Mouse (Mus musculus) forebrain, embryonic 14.5 days (tissue): ENCODE results near the gene Slc39a5. TPM values are rescaled to one million over a fixed set of nuclear protein-coding genes. Genes with fewer than 3 reads are reported as not detected.

ENCODE experiments used
- microRNA-seq: library from miRNA; unstranded; fragments of <30 nt; microRNA quantifications from one replicate; pipeline ENCODE4, GENCODE M21; 2016
- polyA plus RNA-seq: library from polyadenylated mRNA; unstranded; fragments of >200 nt; fragmentation: Nextera tagmentation; extraction: Ambion mirVana; gene quantifications from 2 replicates; pipeline ENCODE4 v1.2.1, GENCODE M21; 2014

The Slc39a5 gene
- polyA plus RNA-seq, 1 experiment from 2014 or later, result not detected

Small RNA genes lying within 50 kb of the gene (microRNA-seq; reads per million reads assigned to microRNA genes)
- not detected for gene Gm25361
- gene Gm26308, result not detected
- gene Mir6914, result not detected
- gene Mir6915, result 1.1 reads per million

Other genes starting within 250 kb of the Slc39a5 start
- gene Rbms2, start 220.9 kb downstream of the Slc39a5 start, polyA plus RNA-seq, result 7.4 and 9.6 TPM in 2 replicates
- gene Gls2, start 206.8 kb downstream of the Slc39a5 start, polyA plus RNA-seq, result 0.32 and 0.95 TPM in 2 replicates
- gene Spryd4, start 189.4 kb downstream of the Slc39a5 start, polyA plus RNA-seq, result 22.8 and 23.8 TPM in 2 replicates
- 0.19 and 0.22 TPM in 2 replicates for gene Mip, start 175.4 kb downstream of the Slc39a5 start, polyA plus RNA-seq
- 27.2 and 28.3 TPM in 2 replicates for gene Timeless, start 169.2 kb downstream of the Slc39a5 start, polyA plus RNA-seq
- gene Apon, start 147.1 kb downstream of the Slc39a5 start, polyA plus RNA-seq, result 0.30 TPM in 1 of 2 replicates, not detected in the other
- not detected in 2 replicates for gene Apof, start 132.6 kb downstream of the Slc39a5 start, polyA plus RNA-seq
- 11.6 and 17.4 TPM in 2 replicates for gene Stat2, start 130.7 kb downstream of the Slc39a5 start, polyA plus RNA-seq
- not detected in 2 replicates for gene Il23a, start 102.5 kb downstream of the Slc39a5 start, polyA plus RNA-seq
- gene Pan2, start 97.9 kb downstream of the Slc39a5 start, polyA plus RNA-seq, result 21.4 and 23.2 TPM in 2 replicates
- 231 and 256 TPM in 2 replicates for gene Cnpy2, start 78.8 kb downstream of the Slc39a5 start, polyA plus RNA-seq
- gene Cs, start 63.5 kb downstream of the Slc39a5 start, polyA plus RNA-seq, result 234 and 243 TPM in 2 replicates
- gene Coq10a, start 32.2 kb downstream of the Slc39a5 start, polyA plus RNA-seq, result 22.8 and 26.9 TPM in 2 replicates
- 6.8 and 10.3 TPM in 2 replicates for gene Ankrd52, start 24.1 kb downstream of the Slc39a5 start, polyA plus RNA-seq
- 147 and 180 TPM in 2 replicates for gene Nabp2, start 10.3 kb upstream of the Slc39a5 start, polyA plus RNA-seq
- 94.2 and 107 TPM in 2 replicates for gene Rnf41, start 10.4 kb upstream of the Slc39a5 start, polyA plus RNA-seq
- gene Smarcc2, start 58.0 kb upstream of the Slc39a5 start, polyA plus RNA-seq, result 178 and 201 TPM in 2 replicates
- gene Myl6, start 92.9 kb upstream of the Slc39a5 start, polyA plus RNA-seq, result 732 and 818 TPM in 2 replicates
- 4.6 and 5.8 TPM in 2 replicates for gene Myl6b, start 97.5 kb upstream of the Slc39a5 start, polyA plus RNA-seq
- 4.7 and 6.3 TPM in 2 replicates for gene Esyt1, start 124.6 kb upstream of the Slc39a5 start, polyA plus RNA-seq
- 16.2 and 18.2 TPM in 2 replicates for gene Zc3h10, start 146.5 kb upstream of the Slc39a5 start, polyA plus RNA-seq
- gene Rpl41, start 148.1 kb upstream of the Slc39a5 start, polyA plus RNA-seq, result 2,276 and 3,259 TPM in 2 replicates
- gene Pa2g4, start 164.8 kb upstream of the Slc39a5 start, polyA plus RNA-seq, result 177 and 187 TPM in 2 replicates
- 0.17 and 0.40 TPM in 2 replicates for gene Erbb3, start 188.4 kb upstream of the Slc39a5 start, polyA plus RNA-seq
- gene Rps26, start 225.5 kb upstream of the Slc39a5 start, polyA plus RNA-seq, result 522 and 721 TPM in 2 replicates
- 6.5 and 9.2 TPM in 2 replicates for gene Ikzf4, start 244.8 kb upstream of the Slc39a5 start, polyA plus RNA-seq